Mouse (Mus musculus) midbrain, embryonic 15.5 days (tissue): ENCODE data around the gene Sh2b1. TPM values are rescaled to one million over a fixed set of nuclear protein-coding genes. Genes with fewer than 3 reads are reported as not detected.

Source experiments
- ATAC-seq: fragments of 200-750 bp; cut with Nextera tagmentation; replicated peaks from 2 replicates; pipeline ENCODE4 v1.8.0; 2017; ENCODE audit warnings: moderate TSS enrichment
- H3K27ac ChIP-seq: fragments of 300-500 bp; sonication (generic); 2 replicates; pipeline ENCODE4 v1.5.1; 2015; ENCODE audit warnings: mild to moderate bottlenecking, inconsistent platforms
- H3K27me3 ChIP-seq: fragments of 300-500 bp; sonication (generic); replicated peaks from 2 replicates; pipeline ENCODE4 v1.6.1; 2015; ENCODE audit warnings: inconsistent platforms
- H3K36me3 ChIP-seq: fragments of 300-500 bp; sonication (generic); replicated peaks from 2 replicates; pipeline ENCODE4 v1.6.1; 2015; ENCODE audit warnings: inconsistent platforms
- H3K4me1 ChIP-seq: fragments of 300-500 bp; sonication (generic); 2 replicates; pipeline ENCODE4 v1.6.1; 2015; ENCODE audit warnings: inconsistent platforms
- H3K4me2 ChIP-seq: fragments of 300-500 bp; sonication (generic); 2 replicates; pipeline ENCODE4 v1.6.1; 2015; ENCODE audit warnings: inconsistent platforms, mild to moderate bottlenecking, moderate library complexity
- H3K4me3 ChIP-seq: fragments of 300-500 bp; sonication (generic); 2 replicates; pipeline ENCODE4 v1.5.1; 2015; ENCODE audit warnings: mild to moderate bottlenecking, inconsistent platforms
- H3K9ac ChIP-seq: fragments of 300-500 bp; sonication (generic); 2 replicates; pipeline ENCODE4 v1.6.1; 2015; ENCODE audit warnings: mild to moderate bottlenecking, inconsistent platforms
- H3K9me3 ChIP-seq: fragments of 300-500 bp; sonication (generic); 2 replicates; pipeline ENCODE4 v1.6.1; 2016; ENCODE audit warnings: inconsistent platforms
- WGBS: fragments of 180-500 bp; shearing (Covaris S2); methylation state at CpG from one replicate; pipeline ENCODE4 v1.1.7; 2015; ENCODE audit warnings: mixed read lengths; 5-methylcytosine and 5-hydroxymethylcytosine counted together
- polyA plus RNA-seq: library from polyadenylated mRNA; unstranded; fragments of >200 nt; fragmentation: Nextera tagmentation; extraction: Ambion mirVana; gene quantifications from 2 replicates; pipeline ENCODE4 v1.2.1, GENCODE M21; 2015

Gene Sh2b1
- polyA plus RNA-seq, 1 experiment from 2014 or later, result 84.3 TPM

- H3K4me3 ChIP-seq, result peak overlapping the region; percentile 72
- peak overlapping the region; percentile 70 for H3K9ac ChIP-seq
- ATAC-seq, result peak; percentile 13
Measured at GRCm38 (mm10) chr7:126428154-126428553, 47.1 kb downstream of the Sh2b1 start.

GRCm38 (mm10) chr7:126427323-126427860 lies 47.8 kb downstream of the Sh2b1 start:
- Histone ChIP-seq H3K27me3 (no peaks in the 10 kb centered on the region), H3K4me3 (no peak overlapping the region), H3K4me2 (0 out of 2 replicates have a peak overlapping the region, but pooled peaks have one; percentile 86), H3K9me3 (no peaks in the 10 kb centered on the region), H3K27ac (no peak overlapping the region), H3K9ac (no peak overlapping the region), H3K4me1 (peaks cover 14% of the 10 kb centered on the region), H3K36me3 (no peaks in the 10 kb centered on the region)
- WGBS, result 66% methylated on average over 13 of the region's 13 CpGs
- ATAC-seq, result no peak

More at GRCm38 (mm10) chr7:126428154-126428553, 47.1 kb downstream of the Sh2b1 start:
- Histone ChIP-seq H3K9me3 (no peaks in the 10 kb centered on the region), H3K4me1 (peaks cover 14% of the 10 kb centered on the region), H3K27me3 (no peaks in the 10 kb centered on the region), H3K36me3 (no peaks in the 10 kb centered on the region), H3K4me2 (peak overlapping the region; percentile 86), H3K27ac (peak overlapping the region; percentile 84)
- WGBS, result 16% methylated on average over 4 of the region's 4 CpGs

- Histone ChIP-seq H3K36me3 (no peaks in the 10 kb centered on the region), H3K9ac (no peak overlapping the region), H3K27me3 (no peaks in the 10 kb centered on the region), H3K4me1 (peaks cover 9% of the 10 kb centered on the region), H3K4me3 (no peak overlapping the region), H3K4me2 (no peak overlapping the region), H3K27ac (no peak overlapping the region), H3K9me3 (no peaks in the 10 kb centered on the region)
- 82% methylated on average over 6 of the region's 6 CpGs for WGBS
- no peak for ATAC-seq
Measured at GRCm38 (mm10) chr7:126424161-126424560, 51.1 kb downstream of the Sh2b1 start.

GRCm38 (mm10) chr7:126421756-126422155 lies 53.5 kb downstream of the Sh2b1 start:
- 93% methylated on average over 5 of the region's 5 CpGs for WGBS
- Histone ChIP-seq H3K27ac (no peak overlapping the region), H3K27me3 (no peaks in the 10 kb centered on the region), H3K4me2 (no peak overlapping the region), H3K9me3 (no peaks in the 10 kb centered on the region), H3K36me3 (no peaks in the 10 kb centered on the region), H3K4me1 (no peaks in the 10 kb centered on the region), H3K4me3 (no peak overlapping the region), H3K9ac (no peak overlapping the region)
- no peak for ATAC-seq

GRCm38 (mm10) chr7:126418496-126418895 lies 56.7 kb downstream of the Sh2b1 start:
- H3K4me1 ChIP-seq, result no peaks in the 10 kb centered on the region
- H3K9ac ChIP-seq, result no peak overlapping the region
- 60% methylated on average over 3 of the region's 3 CpGs for WGBS
- no peak for ATAC-seq
- no peak overlapping the region for H3K4me3 ChIP-seq
- no peaks in the 10 kb centered on the region for H3K9me3 ChIP-seq
- no peak overlapping the region for H3K4me2 ChIP-seq
- H3K27me3 ChIP-seq, result no peaks in the 10 kb centered on the region
- H3K27ac ChIP-seq, result no peak overlapping the region
- no peaks in the 10 kb centered on the region for H3K36me3 ChIP-seq

GRCm38 (mm10) chr7:126417606-126418005 lies 57.6 kb downstream of the Sh2b1 start:
- no peaks in the 10 kb centered on the region for H3K9me3 ChIP-seq
- H3K27ac ChIP-seq, result no peak overlapping the region
- H3K36me3 ChIP-seq, result no peaks in the 10 kb centered on the region
- H3K4me1 ChIP-seq, result no peaks in the 10 kb centered on the region
- no peak overlapping the region for H3K9ac ChIP-seq
- H3K27me3 ChIP-seq, result no peaks in the 10 kb centered on the region
- H3K4me2 ChIP-seq, result no peak overlapping the region
- no peak for ATAC-seq
- 72% methylated on average over 4 of the region's 4 CpGs for WGBS
- no peak overlapping the region for H3K4me3 ChIP-seq

- Histone ChIP-seq H3K9ac (no peak overlapping the region), H3K36me3 (no peaks in the 10 kb centered on the region), H3K27ac (no peak overlapping the region), H3K27me3 (no peaks in the 10 kb centered on the region), H3K9me3 (no peaks in the 10 kb centered on the region), H3K4me2 (no peak overlapping the region), H3K4me1 (no peaks in the 10 kb centered on the region), H3K4me3 (no peak overlapping the region)
- WGBS, result 10% methylated on average over 8 of the region's 8 CpGs
- ATAC-seq, result no peak
Measured at GRCm38 (mm10) chr7:126417045-126417444, 58.2 kb downstream of the Sh2b1 start.

Other genes starting within 250 kb of the Sh2b1 start
- 333 and 359 TPM in 2 replicates for gene Sbk1, start 202.8 kb downstream of the Sh2b1 start, polyA plus RNA-seq
- 1.1 and 1.4 TPM in 2 replicates for gene Lat, start 105.9 kb downstream of the Sh2b1 start, polyA plus RNA-seq
- 95.4 and 96.0 TPM in 2 replicates for gene Spns1, start 98.0 kb downstream of the Sh2b1 start, polyA plus RNA-seq
- 2.2 and 2.6 TPM in 2 replicates for gene Nfatc2ip, start 78.7 kb downstream of the Sh2b1 start, polyA plus RNA-seq
- gene Cd19, start 60.5 kb downstream of the Sh2b1 start, polyA plus RNA-seq, result 0.31 TPM in 1 of 2 replicates, not detected in the other
- gene Rabep2, start 46.7 kb downstream of the Sh2b1 start, polyA plus RNA-seq, result 26.0 and 28.7 TPM in 2 replicates
- gene Atp2a1, start 12.3 kb downstream of the Sh2b1 start, polyA plus RNA-seq, result 0.34 and 0.58 TPM in 2 replicates
- 133 and 137 TPM in 2 replicates for gene Tufm, start 11.9 kb upstream of the Sh2b1 start, polyA plus RNA-seq
- 75.9 and 83.6 TPM in 2 replicates for gene Atxn2l, start 28.0 kb upstream of the Sh2b1 start, polyA plus RNA-seq
- gene Eif3c, start 91.0 kb upstream of the Sh2b1 start, polyA plus RNA-seq, result 173 and 186 TPM in 2 replicates
- 0.32 and 0.38 TPM in 2 replicates for gene Apobr, start 109.5 kb upstream of the Sh2b1 start, polyA plus RNA-seq
- gene Cln3, start 110.4 kb upstream of the Sh2b1 start, polyA plus RNA-seq, result 34.1 and 35.6 TPM in 2 replicates
- not detected in 2 replicates for gene Il27, start 119.5 kb upstream of the Sh2b1 start, polyA plus RNA-seq
- 11.5 and 13.0 TPM in 2 replicates for gene Nupr1, start 155.4 kb upstream of the Sh2b1 start, polyA plus RNA-seq
- gene Sgf29, start 173.9 kb upstream of the Sh2b1 start, polyA plus RNA-seq, result 62.3 and 72.4 TPM in 2 replicates
- 8.3 and 8.9 TPM in 2 replicates for gene Sult1a1, start 201.0 kb upstream of the Sh2b1 start, polyA plus RNA-seq
- gene Bola2, start 220.0 kb upstream of the Sh2b1 start, polyA plus RNA-seq, result 116 and 126 TPM in 2 replicates
- gene Slx1b, start 220.4 kb upstream of the Sh2b1 start, polyA plus RNA-seq, result 18.3 and 20.9 TPM in 2 replicates
- gene Coro1a, start 232.4 kb upstream of the Sh2b1 start, polyA plus RNA-seq, result 119 and 127 TPM in 2 replicates